Mouse (Mus musculus) forebrain, embryonic 16.5 days (tissue): ENCODE measurements around the gene Spg11. TPM values are rescaled to one million over a fixed set of nuclear protein-coding genes. Genes with fewer than 3 reads are reported as not detected.
"Not testable (repeated sequence)": the region's sequence is repeated elsewhere in the genome, so short reads cannot be mapped to it uniquely, and the experiment has no call there.

ENCODE experiments used
- ATAC-seq: fragments of 200-750 bp; cut with Nextera tagmentation; 2 replicates; pipeline ENCODE4 v1.8.0; 2017; ENCODE audit warnings: mild to moderate bottlenecking, moderate library complexity
- H3K27ac ChIP-seq: fragments of 300-500 bp; sonication (generic); 2 replicates; pipeline ENCODE4 v1.5.1; 2014; ENCODE audit warnings: low read length, control low read depth
- H3K27me3 ChIP-seq: fragments of 300-500 bp; sonication (generic); replicated peaks from 2 replicates; pipeline ENCODE4 v1.6.1; 2014; ENCODE audit warnings: low read length; ENCODE audit not compliant: control insufficient read depth, insufficient read depth
- H3K36me3 ChIP-seq: fragments of 300-500 bp; sonication (generic); 2 replicates; pipeline ENCODE4 v1.6.1; 2014; ENCODE audit not compliant: control insufficient read depth, insufficient read depth
- H3K4me1 ChIP-seq: fragments of 300-500 bp; sonication (generic); replicated peaks from 2 replicates; pipeline ENCODE4 v1.6.1; 2014; ENCODE audit warnings: low read length; ENCODE audit not compliant: control insufficient read depth, insufficient read depth
- H3K4me2 ChIP-seq: fragments of 300-500 bp; sonication (generic); 2 replicates; pipeline ENCODE4 v1.6.1; 2014; ENCODE audit warnings: mild to moderate bottlenecking, low read length, control low read depth
- H3K4me3 ChIP-seq: fragments of 300-500 bp; sonication (generic); replicated peaks from 2 replicates; pipeline ENCODE4 v1.5.1; 2014; ENCODE audit warnings: mild to moderate bottlenecking, low read length, control low read depth
- H3K9ac ChIP-seq: fragments of 300-500 bp; sonication (generic); replicated peaks from 2 replicates; pipeline ENCODE4 v1.6.1; 2014; ENCODE audit warnings: low read depth, low read length, control low read depth
- H3K9me3 ChIP-seq: fragments of 300-500 bp; sonication (generic); 2 replicates; pipeline ENCODE4 v1.6.1; 2016; ENCODE audit warnings: low read length; ENCODE audit not compliant: control insufficient read depth
- WGBS: fragments of 180-500 bp; shearing (Covaris S2); extraction: QIAGEN DNeasy Blood & Tissue Kit; methylation state at CpG from one replicate; pipeline ENCODE4 v1.1.7; 2014; 5-methylcytosine and 5-hydroxymethylcytosine counted together
- polyA plus RNA-seq: library from polyadenylated mRNA; unstranded; fragments of >200 nt; fragmentation: Nextera tagmentation; extraction: Ambion mirVana; gene quantifications from 2 replicates; pipeline ENCODE4 v1.2.1, GENCODE M21; 2015

Spg11 gene
- polyA plus RNA-seq, 1 experiment from 2014 or later: 8.8 TPM

DNA sequence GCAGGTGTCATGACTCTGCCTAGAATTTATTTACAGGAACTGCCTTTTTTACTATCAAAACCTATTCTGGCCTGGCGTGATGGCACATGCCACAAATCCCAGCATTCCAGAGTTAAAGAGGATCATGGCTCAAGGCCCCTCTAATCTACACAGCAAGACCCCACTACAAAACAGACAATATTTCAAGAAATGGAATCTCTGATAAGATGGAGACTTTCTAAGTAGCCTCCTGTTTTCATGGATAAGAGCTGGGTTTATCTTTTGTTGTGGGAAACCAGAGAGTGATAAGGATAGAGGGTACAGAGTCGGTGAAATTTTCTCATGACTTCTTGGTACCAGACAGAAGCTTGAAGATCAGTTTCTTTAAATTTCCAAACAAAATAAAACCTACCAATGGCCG lies 82.1 kb downstream of the Spg11 start:
- H3K9me3 ChIP-seq: no peaks in the 10 kb centered on the region
- ATAC-seq: no peak

DNA sequence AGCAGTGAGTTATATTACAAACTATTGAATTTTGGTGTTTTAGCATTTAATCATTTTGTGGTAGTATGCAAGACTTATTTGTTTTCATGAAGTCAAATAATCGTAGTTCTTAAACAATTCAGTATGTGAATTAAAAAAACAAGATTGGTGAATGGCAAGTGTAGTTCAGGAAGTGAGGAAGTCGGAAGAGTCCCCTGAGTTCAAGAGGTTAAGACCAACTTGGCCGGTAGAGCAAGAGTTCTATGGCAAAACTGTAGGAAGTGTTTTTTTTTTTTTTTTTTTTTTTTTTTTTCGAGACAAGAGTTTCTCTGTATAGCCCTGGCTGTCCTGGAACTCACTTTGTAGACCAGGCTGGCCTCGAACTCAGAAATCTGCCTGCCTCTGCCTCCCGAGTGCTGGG lies 86.2 kb downstream of the Spg11 start:
- Histone ChIP-seq H3K4me3 (no peak overlapping the region), H3K4me1 (peaks cover 6% of the 10 kb centered on the region), H3K27ac (no peak overlapping the region), H3K9me3 (no peaks in the 10 kb centered on the region), H3K9ac (no peak overlapping the region), H3K36me3 (no peaks in the 10 kb centered on the region; the same call in 1 of the 2 replicates), H3K27me3 (no peaks in the 10 kb centered on the region), H3K4me2 (no peak overlapping the region)
- WGBS: 94% methylated on average over 5 of the region's 6 CpGs
- no peak for ATAC-seq

More for the DNA sequence above, 82.1 kb downstream of the Spg11 start:
- Histone ChIP-seq H3K27ac (no peak overlapping the region), H3K4me2 (no peak overlapping the region), H3K4me3 (no peak overlapping the region), H3K36me3 (no peaks in the 10 kb centered on the region; the same call in 1 of the 2 replicates), H3K9ac (no peak overlapping the region), H3K4me1 (no peaks in the 10 kb centered on the region), H3K27me3 (no peaks in the 10 kb centered on the region)
- 95% methylated on average over 3 of the region's 3 CpGs for WGBS

DNA sequence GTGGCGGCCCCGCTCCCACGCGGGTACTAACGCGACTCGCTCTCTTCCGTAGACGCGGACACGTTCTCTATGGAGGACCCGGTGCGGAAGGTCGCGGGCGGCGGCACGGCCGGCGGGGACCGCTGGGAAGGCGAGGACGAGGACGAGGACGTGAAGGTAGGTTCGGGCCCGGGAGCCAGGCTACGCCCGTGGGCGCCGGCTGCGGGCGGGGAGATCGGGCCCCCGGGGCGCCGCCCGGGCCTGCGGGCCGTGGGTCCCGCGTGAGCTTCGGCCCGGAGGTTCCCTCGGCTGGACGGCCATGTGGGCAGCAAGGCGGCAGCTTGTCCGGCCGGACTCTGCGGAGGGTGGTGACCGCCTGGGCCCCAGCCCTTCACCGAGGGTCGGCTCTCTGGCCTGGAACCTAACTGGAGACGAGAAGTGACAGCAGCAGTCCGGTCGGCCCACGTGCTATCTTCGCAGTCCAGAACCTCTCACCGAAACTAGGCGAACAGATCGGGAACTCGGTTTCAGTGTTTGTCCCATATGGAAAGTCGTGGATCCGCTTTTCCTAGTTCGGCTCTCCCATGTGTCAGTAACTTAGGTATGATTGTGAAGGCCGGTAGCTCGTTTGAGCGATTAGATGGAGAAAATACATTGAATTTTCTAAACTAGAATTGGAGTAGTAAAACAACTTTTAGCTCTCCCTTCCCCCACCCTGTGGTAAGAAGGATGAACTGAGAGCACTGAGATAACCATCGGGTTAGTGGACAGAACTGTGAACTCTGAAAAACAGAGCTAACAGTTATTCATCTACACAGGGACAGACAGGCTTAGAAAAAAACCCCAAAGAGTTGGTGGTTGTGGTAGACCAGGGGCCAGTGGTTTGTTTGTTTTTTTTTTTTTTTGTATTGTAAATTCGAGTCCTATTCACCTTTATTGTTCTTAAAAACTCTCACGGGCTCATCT lies 89.2 kb downstream of the Spg11 start:
- WGBS: under 1% methylated on average over 64 of the region's 71 CpGs
- ATAC-seq: peak; percentile 65
- peak overlapping the region; percentile 67 for H3K27ac ChIP-seq
- H3K4me2 ChIP-seq: peak overlapping the region; percentile 86
- no peaks in the 10 kb centered on the region for H3K27me3 ChIP-seq
- no peaks in the 10 kb centered on the region for H3K9me3 ChIP-seq
- H3K4me1 ChIP-seq: peaks cover 6% of the 10 kb centered on the region
- peak overlapping the region; percentile 91 for H3K4me3 ChIP-seq
- H3K36me3 ChIP-seq: no peaks in the 10 kb centered on the region
- peak overlapping the region; percentile 91 for H3K9ac ChIP-seq

DNA sequence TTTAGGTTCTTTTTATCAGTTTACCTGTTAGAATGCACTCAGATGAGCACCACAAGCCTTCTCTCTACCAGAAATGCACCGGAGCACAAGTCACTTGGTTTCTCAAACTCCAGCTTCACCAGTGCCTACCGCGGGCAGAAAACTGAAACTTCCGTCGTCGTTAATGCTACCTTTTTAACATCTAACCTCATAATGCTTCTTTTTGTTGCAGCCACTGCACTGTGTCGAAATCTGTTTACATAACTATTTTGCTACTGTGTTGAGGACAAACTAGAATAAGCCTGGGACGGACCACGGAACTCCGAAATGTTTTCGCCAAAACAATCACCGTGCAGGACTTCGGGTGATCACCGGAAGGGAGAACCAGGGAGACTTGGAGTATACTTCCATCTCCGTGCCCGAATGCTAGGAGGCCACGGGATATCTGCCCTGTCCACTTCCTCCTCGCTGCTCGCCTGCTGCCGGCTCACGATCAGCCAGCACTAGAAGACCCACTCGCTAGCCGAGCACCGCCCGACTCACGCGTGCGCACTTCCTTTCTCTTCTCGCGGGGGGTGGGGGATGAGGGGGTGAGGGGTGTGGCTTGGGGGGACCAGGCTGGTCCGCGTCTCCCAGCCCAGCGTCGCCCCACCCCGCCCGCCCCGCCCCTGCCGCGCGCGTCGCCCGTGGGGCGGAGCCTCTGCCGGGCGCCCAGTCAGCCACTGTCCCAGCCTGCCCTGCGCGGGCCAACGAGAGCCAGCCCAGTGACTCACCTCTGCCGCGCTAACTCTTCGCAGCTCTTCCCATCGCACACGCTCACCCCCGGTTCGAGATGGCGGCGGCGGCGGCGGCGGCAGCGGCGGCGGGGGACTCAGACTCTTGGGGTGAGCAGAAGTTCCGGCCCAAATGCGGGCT lies 90.1 kb downstream of the Spg11 start, which contains the start of gene Eif3j1:
Gene Eif3j1, plus strand, starts transcription at position 685 of the 894 bp plus-strand sequence.
- ATAC-seq: peak; percentile 100
- peak within 1 kb of the TSS; percentile 67 for H3K27ac ChIP-seq
- no peaks in the 10 kb centered on the region for H3K27me3 ChIP-seq
- H3K9ac ChIP-seq: peak within 1 kb of the TSS; percentile 91
- H3K4me1 ChIP-seq: peaks cover 6% of the 10 kb centered on the region
- under 1% methylated on average over 46 of the region's 67 CpGs for WGBS
- H3K4me3 ChIP-seq: peak within 1 kb of the TSS; percentile 91
- H3K36me3 ChIP-seq: no peaks in the 10 kb centered on the region
- no peaks in the 10 kb centered on the region for H3K9me3 ChIP-seq
- H3K4me2 ChIP-seq: peak within 1 kb of the TSS; percentile 86

DNA sequence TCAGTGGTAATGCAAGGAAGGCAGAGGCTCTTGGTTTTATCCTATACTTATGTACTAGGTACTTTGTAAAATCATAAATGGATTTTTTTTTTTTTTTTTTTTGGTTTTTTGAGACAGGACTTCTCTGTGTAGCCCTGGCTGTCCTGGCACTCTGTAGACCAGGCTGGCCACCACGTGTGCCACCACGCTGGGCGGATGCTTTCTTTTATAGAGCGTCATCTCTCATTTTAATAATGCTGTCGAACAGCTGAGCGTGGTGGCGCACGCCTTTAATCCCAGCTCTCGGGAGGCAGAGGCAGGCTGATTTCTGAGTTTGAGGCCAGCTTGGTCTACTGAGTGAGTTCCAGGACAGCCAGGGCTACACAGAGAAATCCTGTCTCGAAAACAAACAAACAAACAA lies 91.1 kb downstream of the Spg11 start:
- WGBS: 94% methylated on average over 10 of the region's 10 CpGs
- H3K4me2 ChIP-seq, H3K4me3 ChIP-seq, H3K9ac ChIP-seq, H3K27ac ChIP-seq, H3K9me3 ChIP-seq, H3K4me1 ChIP-seq, ATAC-seq, H3K36me3 ChIP-seq, H3K27me3 ChIP-seq: not testable (repeated sequence)

DNA sequence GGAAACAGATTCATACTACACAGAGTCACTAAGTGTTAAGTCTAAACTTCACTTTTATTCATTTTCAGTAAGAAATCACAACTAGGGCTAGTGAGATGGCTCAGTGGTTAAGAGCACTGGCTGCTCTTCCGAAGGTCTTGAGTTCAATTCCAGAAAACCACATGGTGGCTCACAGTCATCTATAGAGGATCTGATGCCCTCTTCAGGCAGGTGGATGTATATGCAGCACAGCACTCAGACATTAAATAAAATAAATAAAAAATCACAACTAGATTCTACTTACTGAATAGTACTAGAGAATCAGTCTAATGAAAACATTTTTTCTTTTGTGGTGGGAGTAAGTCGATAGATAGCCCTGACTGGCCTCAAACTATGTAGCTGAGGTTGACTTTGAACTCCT lies 95.9 kb downstream of the Spg11 start:
- Histone ChIP-seq H3K4me3 (no peak overlapping the region), H3K9ac (no peak overlapping the region), H3K36me3 (no peaks in the 10 kb centered on the region), H3K4me1 (no peaks in the 10 kb centered on the region), H3K27ac (no peak overlapping the region), H3K4me2 (no peak overlapping the region), H3K27me3 (no peaks in the 10 kb centered on the region), H3K9me3 (no peaks in the 10 kb centered on the region)
- no peak for ATAC-seq
- WGBS: 83% methylated on average over 2 of the region's 2 CpGs

DNA sequence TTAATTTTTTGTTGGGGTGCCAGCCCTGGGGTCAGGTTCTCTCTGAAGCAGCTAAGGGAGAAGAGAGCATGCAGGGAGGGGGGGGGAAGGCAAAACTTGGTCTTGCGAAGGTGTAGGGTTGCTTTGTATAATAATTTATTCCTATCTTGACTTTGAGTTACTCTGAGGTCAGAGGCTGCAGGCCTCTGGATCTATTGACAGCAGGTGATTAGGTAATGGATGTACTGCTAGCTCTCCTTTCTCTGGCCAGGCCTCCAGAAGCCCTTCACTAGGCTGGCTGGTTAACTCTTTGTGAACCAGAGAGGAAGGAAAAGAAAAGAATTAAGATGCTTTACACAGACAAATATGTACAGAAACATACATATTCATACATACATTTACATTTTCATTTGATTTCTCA lies 99.5 kb downstream of the Spg11 start:
- WGBS: 56% methylated on average over 1 of the region's 1 CpGs
- no peak overlapping the region for H3K9ac ChIP-seq
- no peak for ATAC-seq
- H3K4me2 ChIP-seq: no peak overlapping the region
- no peaks in the 10 kb centered on the region for H3K27me3 ChIP-seq
- no peak overlapping the region for H3K27ac ChIP-seq
- H3K9me3 ChIP-seq: no peaks in the 10 kb centered on the region
- H3K36me3 ChIP-seq: no peaks in the 10 kb centered on the region
- no peak overlapping the region for H3K4me3 ChIP-seq
- no peaks in the 10 kb centered on the region for H3K4me1 ChIP-seq

DNA sequence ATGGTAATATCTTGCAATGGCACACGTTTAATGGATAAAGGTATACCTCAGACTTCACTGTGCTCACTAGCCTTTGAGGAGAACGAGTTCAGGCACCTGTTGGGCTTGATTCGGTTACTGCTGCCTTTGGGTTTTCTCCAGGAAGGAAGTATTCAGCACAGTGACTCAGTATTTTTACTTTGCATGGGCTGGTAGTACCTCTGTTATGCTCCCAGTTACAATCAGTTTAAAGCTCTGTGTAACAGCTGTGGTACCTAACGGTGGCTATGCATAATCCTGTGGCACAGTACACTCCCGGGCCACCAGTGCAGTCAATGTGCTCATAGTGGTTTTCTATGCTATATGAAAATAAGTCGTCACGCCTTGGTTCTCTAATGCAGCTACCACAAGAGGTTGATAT lies 106.7 kb downstream of the Spg11 start:
- Histone ChIP-seq H3K27ac (no peak overlapping the region), H3K36me3 (no peaks in the 10 kb centered on the region; the same call in none of the 2 replicates), H3K4me1 (no peaks in the 10 kb centered on the region), H3K4me2 (no peak overlapping the region), H3K9ac (no peak overlapping the region), H3K9me3 (no peaks in the 10 kb centered on the region), H3K4me3 (no peak overlapping the region), H3K27me3 (no peaks in the 10 kb centered on the region)
- ATAC-seq: no peak
- WGBS: 90% methylated on average over 7 of the region's 7 CpGs

DNA sequence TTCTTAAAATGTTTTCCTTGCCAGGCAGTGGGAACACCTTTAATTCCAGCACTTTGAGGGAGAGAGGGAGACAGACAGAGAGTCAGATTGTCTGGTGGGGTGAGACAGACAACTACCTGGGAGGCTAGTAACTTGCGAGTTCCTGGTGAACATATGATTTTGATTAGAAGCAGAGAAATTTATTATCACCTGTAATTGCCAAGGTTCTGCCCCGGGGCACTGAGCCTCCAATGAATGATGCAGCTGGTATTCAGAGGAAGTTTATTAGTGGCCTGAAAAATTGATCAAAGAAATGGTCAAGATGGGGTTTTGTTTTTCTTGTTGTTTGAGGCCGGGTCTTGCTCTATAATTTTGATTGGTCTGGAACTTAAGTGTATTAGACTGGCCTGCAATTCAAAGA lies 109.4 kb downstream of the Spg11 start:
- Histone ChIP-seq H3K4me2 (no peak overlapping the region), H3K9ac (no peak overlapping the region), H3K36me3 (no peaks in the 10 kb centered on the region; the same call in none of the 2 replicates), H3K27me3 (no peaks in the 10 kb centered on the region), H3K4me1 (no peaks in the 10 kb centered on the region), H3K4me3 (no peak overlapping the region), H3K27ac (no peak overlapping the region), H3K9me3 (no peaks in the 10 kb centered on the region)
- ATAC-seq: no peak
- WGBS: 89% methylated on average over 3 of the region's 3 CpGs
